Mouse (Mus musculus) forebrain, embryonic 12.5 days (tissue): Measurements from ENCODE around the gene Zbp1. TPM values are rescaled to one million over a fixed set of nuclear protein-coding genes. Genes with fewer than 3 reads are reported as not detected.

Experiments used
- ATAC-seq: fragments of 200-750 bp; cut with Nextera tagmentation; 2 replicates; pipeline ENCODE4 v1.8.0; 2017; ENCODE audit warnings: moderate TSS enrichment; ENCODE audit not compliant: low FRiP score
- H3K27ac ChIP-seq: fragments of 300-500 bp; sonication (generic); 2 replicates; pipeline ENCODE4 v1.5.1; 2016; ENCODE audit warnings: mild to moderate bottlenecking
- H3K27me3 ChIP-seq: fragments of 300-500 bp; sonication (generic); 2 replicates; pipeline ENCODE4 v1.6.1; 2016; ENCODE audit warnings: mild to moderate bottlenecking
- H3K36me3 ChIP-seq: fragments of 300-500 bp; sonication (generic); replicated peaks from 2 replicates; pipeline ENCODE4 v1.6.1; 2016; ENCODE audit warnings: mild to moderate bottlenecking
- H3K4me1 ChIP-seq: fragments of 300-500 bp; sonication (generic); 2 replicates; pipeline ENCODE4 v1.6.1; 2016
- H3K4me2 ChIP-seq: fragments of 300-500 bp; sonication (generic); 2 replicates; pipeline ENCODE4 v1.6.1; 2016; ENCODE audit warnings: mild to moderate bottlenecking, moderate library complexity
- H3K4me3 ChIP-seq: fragments of 300-500 bp; sonication (generic); replicated peaks from 2 replicates; pipeline ENCODE4 v1.5.1; 2016; ENCODE audit warnings: mild to moderate bottlenecking
- H3K9ac ChIP-seq: fragments of 300-500 bp; sonication (generic); 2 replicates; pipeline ENCODE4 v1.6.1; 2016; ENCODE audit warnings: mild to moderate bottlenecking
- H3K9me3 ChIP-seq: fragments of 300-500 bp; sonication (generic); 2 replicates; pipeline ENCODE4 v1.6.1; 2016
- whole genome bisulfite sequencing: fragments of 180-500 bp; shearing (Covaris S2); methylation state at CpG from one replicate; pipeline ENCODE4 v1.1.7; 2016; 5-methylcytosine and 5-hydroxymethylcytosine counted together
- polyA plus RNA-seq: library from polyadenylated mRNA; unstranded; fragments of >200 nt; fragmentation: Nextera tagmentation; extraction: Ambion mirVana; gene quantifications from 2 replicates; pipeline ENCODE4 v1.2.1, GENCODE M21; 2016

Gene Zbp1
- polyA plus RNA-seq, 1 experiment from 2014 or later: 0.34 TPM

DNA sequence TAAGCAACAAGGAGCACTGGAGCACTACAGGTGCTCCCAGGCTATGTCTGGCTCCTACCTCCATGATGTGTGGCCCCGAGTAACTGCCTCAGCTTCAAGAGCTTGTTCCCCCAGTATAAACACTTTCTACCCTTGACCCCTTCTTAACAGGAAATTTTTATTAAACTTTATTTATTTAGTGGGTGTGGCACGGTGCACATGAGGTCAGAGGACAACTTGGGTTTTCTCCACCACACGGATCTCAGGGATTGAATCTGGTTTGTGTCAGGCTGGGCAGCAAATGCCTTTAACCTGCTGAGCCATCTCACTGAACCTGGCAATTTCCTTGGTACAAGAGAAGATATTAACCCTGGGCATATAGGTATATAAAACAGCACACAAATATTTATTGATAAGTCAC is 25.4 kb upstream of the Zbp1 start:
- no peaks in the 10 kb centered on the region for H3K36me3 ChIP-seq
- no peak overlapping the region for H3K9ac ChIP-seq
- 81% methylated on average over 3 of the region's 3 CpGs for WGBS
- H3K9me3 ChIP-seq: no peaks in the 10 kb centered on the region
- ATAC-seq: no peak
- peaks cover 22% of the 10 kb centered on the region; the same call in 1 of the 2 replicates for H3K27me3 ChIP-seq
- H3K4me2 ChIP-seq: no peak overlapping the region
- no peak overlapping the region for H3K27ac ChIP-seq
- peaks cover 69% of the 10 kb centered on the region for H3K4me1 ChIP-seq
- H3K4me3 ChIP-seq: no peak overlapping the region

- Histone ChIP-seq H3K4me1 (peaks cover 74% of the 10 kb centered on the region), H3K9me3 (no peaks in the 10 kb centered on the region), H3K9ac (no peak overlapping the region), H3K27me3 (peaks cover 22% of the 10 kb centered on the region; the same call in 1 of the 2 replicates), H3K4me2 (no peak overlapping the region), H3K4me3 (no peak overlapping the region), H3K27ac (no peak overlapping the region), H3K36me3 (no peaks in the 10 kb centered on the region)
- 74% methylated on average over 9 of the region's 9 CpGs for WGBS
- no peak for ATAC-seq
Measured at GRCm38 (mm10) chr2:173243616-173244015, 24.9 kb upstream of the Zbp1 start.

DNA sequence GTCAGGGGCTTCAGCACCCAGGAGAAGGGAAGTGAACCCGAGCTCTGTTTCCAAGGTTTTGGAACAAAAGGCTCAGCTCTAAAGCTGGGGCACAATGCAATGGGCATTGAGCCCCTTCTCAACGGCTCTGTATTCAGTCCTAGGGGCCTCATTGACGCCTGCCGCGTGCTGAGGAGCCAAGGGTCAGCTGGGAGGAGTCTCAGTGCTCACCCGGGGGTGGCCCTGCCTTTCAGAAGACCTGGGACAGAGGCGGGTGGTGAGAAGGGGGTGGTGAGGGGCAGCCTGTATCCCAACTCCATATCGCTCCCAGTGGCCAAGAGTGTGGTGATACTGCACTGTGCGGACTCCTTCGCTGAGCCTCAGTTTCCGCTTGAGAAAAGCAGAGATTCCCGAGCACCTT is 24.2 kb upstream of the Zbp1 start:
- peaks cover 75% of the 10 kb centered on the region for H3K4me1 ChIP-seq
- H3K36me3 ChIP-seq: no peaks in the 10 kb centered on the region
- H3K9ac ChIP-seq: no peak overlapping the region; the same call in 1 of the 2 replicates
- WGBS: 10% methylated on average over 12 of the region's 12 CpGs
- peak; percentile 70 for ATAC-seq
- H3K4me3 ChIP-seq: no peak overlapping the region
- H3K27me3 ChIP-seq: peaks cover 22% of the 10 kb centered on the region; the same call in 1 of the 2 replicates
- H3K9me3 ChIP-seq: no peaks in the 10 kb centered on the region
- H3K4me2 ChIP-seq: peak overlapping the region; percentile 19; the same call in 1 of the 2 replicates
- 0 out of 2 replicates have a peak overlapping the region, but pooled peaks have one; percentile 16 for H3K27ac ChIP-seq

- Histone ChIP-seq H3K36me3 (no peaks in the 10 kb centered on the region), H3K4me1 (peaks cover 83% of the 10 kb centered on the region), H3K4me2 (no peak overlapping the region), H3K4me3 (no peak overlapping the region), H3K27me3 (peaks cover 18% of the 10 kb centered on the region; the same call in 1 of the 2 replicates), H3K9ac (no peak overlapping the region), H3K27ac (no peak overlapping the region), H3K9me3 (no peaks in the 10 kb centered on the region)
- WGBS: 19% methylated on average over 9 of the region's 9 CpGs
- ATAC-seq: no peak
Measured at GRCm38 (mm10) chr2:173240738-173241137, 22.0 kb upstream of the Zbp1 start.

GRCm38 (mm10) chr2:173238522-173238921 is 19.8 kb upstream of the Zbp1 start:
- Histone ChIP-seq H3K27ac (peak overlapping the region; percentile 53; the same call in 1 of the 2 replicates), H3K9ac (peak overlapping the region; percentile 44), H3K36me3 (no peaks in the 10 kb centered on the region; the same call in 1 of the 2 replicates), H3K9me3 (no peaks in the 10 kb centered on the region), H3K4me3 (no peak overlapping the region), H3K4me1 (peaks cover 92% of the 10 kb centered on the region), H3K27me3 (peaks cover 10% of the 10 kb centered on the region; the same call in 1 of the 2 replicates), H3K4me2 (peak overlapping the region; percentile 24; the same call in 1 of the 2 replicates)
- peak; percentile 6; the same call in 1 of the 2 replicates for ATAC-seq
- 3% methylated on average over 14 of the region's 14 CpGs for WGBS

DNA sequence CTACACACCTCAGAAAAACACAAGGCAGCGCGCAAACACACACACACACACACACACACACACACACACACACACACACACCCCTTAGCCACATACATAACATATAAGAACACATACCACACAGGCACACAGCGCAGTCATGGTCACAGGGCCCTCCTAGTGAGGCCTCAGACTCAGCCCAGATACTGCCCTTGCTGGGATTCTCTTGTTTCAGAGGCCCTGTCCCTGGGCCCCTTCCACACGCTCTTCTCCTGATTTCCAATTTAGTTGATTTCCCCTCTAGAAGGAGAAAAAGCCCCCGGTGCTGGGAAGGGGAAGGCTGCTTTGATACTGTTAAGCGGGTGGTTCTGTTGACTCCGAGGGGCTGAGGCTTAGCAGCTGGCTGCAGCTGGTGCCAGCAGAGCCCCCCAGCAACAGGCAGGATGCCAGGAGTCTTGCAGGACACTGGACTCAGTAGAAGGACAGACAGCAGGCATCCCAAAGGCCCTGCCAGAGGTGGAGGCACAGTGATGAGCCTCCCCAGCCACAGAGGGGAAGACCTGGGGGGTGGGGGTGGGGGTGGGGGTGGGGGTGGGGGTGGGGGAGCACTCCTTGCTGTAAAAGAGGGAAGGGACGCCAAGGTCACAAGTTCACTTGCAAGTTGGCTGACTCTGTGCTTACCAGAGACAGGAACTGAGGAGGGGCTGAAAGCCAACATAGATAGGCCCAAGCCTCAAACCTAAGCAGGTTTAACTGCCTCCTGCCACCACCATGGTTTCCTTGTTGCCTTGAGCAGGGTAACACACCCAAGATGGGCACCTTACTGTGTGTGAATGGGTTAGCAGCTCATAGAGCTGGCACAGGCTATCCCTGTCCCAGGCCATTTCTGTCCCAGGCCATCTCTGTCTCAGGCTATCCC is 17.0 kb upstream of the Zbp1 start:
- no peak overlapping the region for H3K9ac ChIP-seq
- ATAC-seq: no peak
- peaks cover 66% of the 10 kb centered on the region for H3K4me1 ChIP-seq
- H3K9me3 ChIP-seq: no peaks in the 10 kb centered on the region
- WGBS: 62% methylated on average over 8 of the region's 8 CpGs
- peaks cover 22% of the 10 kb centered on the region for H3K36me3 ChIP-seq
- H3K4me3 ChIP-seq: no peak overlapping the region
- peaks cover 3% of the 10 kb centered on the region; the same call in 1 of the 2 replicates for H3K27me3 ChIP-seq
- H3K4me2 ChIP-seq: no peak overlapping the region; the same call in 1 of the 2 replicates
- 0 out of 2 replicates have a peak overlapping the region, but pooled peaks have one; percentile 46 for H3K27ac ChIP-seq

- no peak for ATAC-seq
- no peaks in the 10 kb centered on the region for H3K9me3 ChIP-seq
- peaks cover 43% of the 10 kb centered on the region for H3K36me3 ChIP-seq
- peaks cover 44% of the 10 kb centered on the region for H3K4me1 ChIP-seq
- no peaks in the 10 kb centered on the region for H3K27me3 ChIP-seq
- H3K27ac ChIP-seq: no peak overlapping the region
- no peak overlapping the region for H3K4me3 ChIP-seq
- H3K9ac ChIP-seq: no peak overlapping the region
- WGBS: 72% methylated on average over 8 of the region's 8 CpGs
- H3K4me2 ChIP-seq: no peak overlapping the region
Measured at GRCm38 (mm10) chr2:173232766-173233099, 14.0 kb upstream of the Zbp1 start.

- no peak for ATAC-seq
- Histone ChIP-seq H3K36me3 (peaks cover 46% of the 10 kb centered on the region), H3K9ac (no peak overlapping the region), H3K4me1 (peaks cover 38% of the 10 kb centered on the region), H3K4me2 (no peak overlapping the region), H3K9me3 (no peaks in the 10 kb centered on the region), H3K27me3 (no peaks in the 10 kb centered on the region), H3K4me3 (no peak overlapping the region), H3K27ac (no peak overlapping the region)
- 83% methylated on average over 22 of the region's 22 CpGs for WGBS
Measured at GRCm38 (mm10) chr2:173232065-173232765, 13.5 kb upstream of the Zbp1 start.

GRCm38 (mm10) chr2:173229578-173230224 is 11.0 kb upstream of the Zbp1 start:
- no peak overlapping the region for H3K4me3 ChIP-seq
- H3K36me3 ChIP-seq: peaks cover 56% of the 10 kb centered on the region
- peaks cover 13% of the 10 kb centered on the region; the same call in 1 of the 2 replicates for H3K4me1 ChIP-seq
- H3K9me3 ChIP-seq: no peaks in the 10 kb centered on the region
- H3K9ac ChIP-seq: no peak overlapping the region
- WGBS: 4% methylated on average over 10 of the region's 10 CpGs
- peak overlapping the region; percentile 43; the same call in 1 of the 2 replicates for H3K27ac ChIP-seq
- peak; percentile 85 for ATAC-seq
- H3K4me2 ChIP-seq: peak overlapping the region; percentile 38
- no peaks in the 10 kb centered on the region for H3K27me3 ChIP-seq

DNA sequence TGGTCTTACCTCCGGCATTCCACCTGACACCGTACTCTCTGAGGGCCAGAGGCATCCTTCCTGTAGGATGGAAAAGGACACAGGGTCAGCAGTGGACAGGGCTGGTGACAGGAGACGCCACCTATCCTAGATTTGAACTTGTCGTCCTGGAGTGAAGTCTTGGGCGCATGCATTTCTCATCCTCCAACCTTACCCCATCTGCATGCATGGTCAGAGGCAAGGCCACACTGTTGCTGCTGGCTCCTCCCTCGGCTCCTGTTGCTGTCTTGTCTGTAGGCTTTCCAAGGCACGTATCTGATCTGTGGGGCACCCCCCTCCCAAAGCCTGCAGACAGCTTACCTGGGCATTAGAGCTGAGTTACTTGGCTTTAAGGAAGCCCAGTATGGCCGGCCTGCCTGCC is 9.8 kb upstream of the Zbp1 start:
- Histone ChIP-seq H3K9ac (no peak overlapping the region), H3K9me3 (no peaks in the 10 kb centered on the region), H3K27ac (no peak overlapping the region), H3K4me2 (no peak overlapping the region), H3K27me3 (no peaks in the 10 kb centered on the region), H3K4me3 (no peak overlapping the region), H3K36me3 (peaks cover 56% of the 10 kb centered on the region), H3K4me1 (peaks cover 7% of the 10 kb centered on the region; the same call in 1 of the 2 replicates)
- WGBS: 96% methylated on average over 8 of the region's 8 CpGs
- no peak for ATAC-seq

DNA sequence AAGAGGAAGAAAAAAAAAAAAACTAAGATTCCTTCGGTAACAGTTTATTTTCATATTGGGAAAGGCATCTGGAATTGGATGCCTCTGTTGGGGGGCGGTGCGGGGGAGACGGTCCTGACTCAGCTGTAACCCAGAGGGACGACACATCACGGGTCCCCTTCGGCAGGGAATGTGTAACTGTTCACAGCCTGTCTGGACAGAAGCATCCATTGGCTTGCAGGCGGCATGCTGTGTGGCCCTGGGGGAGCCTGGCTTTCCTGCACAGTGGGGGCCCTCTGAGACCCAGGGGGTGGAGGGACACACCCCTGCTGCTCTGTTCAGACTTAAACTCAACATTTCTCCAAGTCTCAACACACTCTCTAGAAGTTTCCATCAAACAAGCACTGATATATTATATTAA is 8.1 kb upstream of the Zbp1 start:
- Histone ChIP-seq H3K4me2 (no peak overlapping the region), H3K4me3 (no peak overlapping the region), H3K27me3 (no peaks in the 10 kb centered on the region), H3K9me3 (no peaks in the 10 kb centered on the region), H3K4me1 (peaks cover 7% of the 10 kb centered on the region; the same call in 1 of the 2 replicates), H3K27ac (no peak overlapping the region), H3K9ac (no peak overlapping the region), H3K36me3 (peaks cover 44% of the 10 kb centered on the region)
- no peak for ATAC-seq
- 87% methylated on average over 8 of the region's 8 CpGs for WGBS

- H3K4me1 ChIP-seq: peaks cover 7% of the 10 kb centered on the region; the same call in 1 of the 2 replicates
- ATAC-seq: no peak
- no peaks in the 10 kb centered on the region for H3K9me3 ChIP-seq
- no peak overlapping the region for H3K4me2 ChIP-seq
- H3K4me3 ChIP-seq: no peak overlapping the region
- WGBS: 88% methylated on average over 7 of the region's 7 CpGs
- H3K27ac ChIP-seq: no peak overlapping the region
- no peaks in the 10 kb centered on the region for H3K27me3 ChIP-seq
- H3K9ac ChIP-seq: no peak overlapping the region
- H3K36me3 ChIP-seq: peaks cover 36% of the 10 kb centered on the region
Measured at GRCm38 (mm10) chr2:173225906-173226305, 7.2 kb upstream of the Zbp1 start.
